Mouse (Mus musculus): ENCODE results near the gene Vgf. TPM values are rescaled to one million over a fixed set of nuclear protein-coding genes. Genes with fewer than 3 reads are reported as not detected.

Gene Vgf
- polyA plus RNA-seq, 1 experiment: 0.99 TPM

- no peak for TF ChIP-seq POLR2A (IDR thresholded peaks at IDR 0.05; ENCODE audit: low read depth, low read length)
- no peak for TF ChIP-seq CTCF (IDR thresholded peaks at IDR 0.05; ENCODE audit: extremely low read depth, insufficient read length, insufficient replicate concordance, low read depth, low read length)
- under 1% methylated on average over 67 of the region's 67 CpGs for WGBS
- Histone ChIP-seq H3K27ac (ENCODE audit: insufficient read depth, low read depth, low read length) (peak overlapping the region; percentile 75), H3K4me3 (ENCODE audit: low read depth, low read length) (peak overlapping the region; percentile 96), H3K27me3 (ENCODE audit: control insufficient read depth, insufficient read depth, low read length) (no peaks in the 10 kb centered on the region), H3K4me1 (ENCODE audit: control insufficient read depth, insufficient read depth, insufficient read length, low read length) (peaks cover 11% of the 10 kb centered on the region), H3K36me3 (ENCODE audit: control insufficient read depth, insufficient read depth, low read length) (peaks cover 17% of the 10 kb centered on the region)
Measured at GRCm38 (mm10) chr5:136987138-136987933, 38.9 kb upstream of the Vgf start.

GRCm38 (mm10) chr5:136987934-136988271 lies 38.3 kb upstream of the Vgf start, which contains the start of gene Znhit1:
Gene Znhit1, minus strand, starts transcription at chr5:136988021.
- Histone ChIP-seq H3K4me1 (ENCODE audit: control insufficient read depth, insufficient read depth, insufficient read length, low read length) (peaks cover 9% of the 10 kb centered on the region; the same call in 1 of the 2 replicates), H3K36me3 (ENCODE audit: control insufficient read depth, insufficient read depth, low read length) (peaks cover 18% of the 10 kb centered on the region), H3K4me3 (ENCODE audit: low read depth, low read length) (peak within 1 kb of the TSS; percentile 96), H3K27me3 (ENCODE audit: control insufficient read depth, insufficient read depth, low read length) (no peaks in the 10 kb centered on the region), H3K27ac (ENCODE audit: insufficient read depth, low read depth, low read length) (peak within 1 kb of the TSS; percentile 75)
- no peak for TF ChIP-seq CTCF (IDR thresholded peaks at IDR 0.05; ENCODE audit: extremely low read depth, insufficient read length, insufficient replicate concordance, low read depth, low read length)
- no peak for TF ChIP-seq POLR2A (IDR thresholded peaks at IDR 0.05; ENCODE audit: low read depth, low read length)
- 14% methylated on average over 12 of the region's 12 CpGs for WGBS

- Histone ChIP-seq H3K36me3 (ENCODE audit: control insufficient read depth, insufficient read depth, low read length) (peaks cover 19% of the 10 kb centered on the region), H3K4me3 (ENCODE audit: low read depth, low read length) (no peak overlapping the region), H3K27me3 (ENCODE audit: control insufficient read depth, insufficient read depth, low read length) (no peaks in the 10 kb centered on the region), H3K4me1 (ENCODE audit: control insufficient read depth, insufficient read depth, insufficient read length, low read length) (peaks cover 9% of the 10 kb centered on the region; the same call in 1 of the 2 replicates), H3K27ac (ENCODE audit: insufficient read depth, low read depth, low read length) (no peak overlapping the region)
- TF ChIP-seq POLR2A (IDR thresholded peaks at IDR 0.05; ENCODE audit: low read depth, low read length): no peak
- TF ChIP-seq CTCF (IDR thresholded peaks at IDR 0.05; ENCODE audit: extremely low read depth, insufficient read length, insufficient replicate concordance, low read depth, low read length): no peak
- WGBS: 57% methylated on average over 7 of the region's 7 CpGs
Measured at GRCm38 (mm10) chr5:136988420-136988819, 37.8 kb upstream of the Vgf start.

GRCm38 (mm10) chr5:136989801-136990200 lies 36.4 kb upstream of the Vgf start:
- TF ChIP-seq POLR2A (IDR thresholded peaks at IDR 0.05; ENCODE audit: low read depth, low read length) (no peak), CTCF (IDR thresholded peaks at IDR 0.05; ENCODE audit: extremely low read depth, insufficient read length, insufficient replicate concordance, low read depth, low read length) (no peak)
- peaks cover 23% of the 10 kb centered on the region for H3K36me3 ChIP-seq (ENCODE audit: control insufficient read depth, insufficient read depth, low read length)

GRCm38 (mm10) chr5:136999449-136999848 lies 26.7 kb upstream of the Vgf start:
- Histone ChIP-seq H3K36me3 (ENCODE audit: control insufficient read depth, insufficient read depth, low read length) (0 out of 2 replicates have a peak, but pooled peaks cover 6% of the 10 kb centered on the region), H3K4me3 (ENCODE audit: low read depth, low read length) (no peak overlapping the region), H3K27ac (ENCODE audit: insufficient read depth, low read depth, low read length) (no peak overlapping the region), H3K4me1 (ENCODE audit: control insufficient read depth, insufficient read depth, insufficient read length, low read length) (no peaks in the 10 kb centered on the region), H3K27me3 (ENCODE audit: control insufficient read depth, insufficient read depth, low read length) (no peaks in the 10 kb centered on the region)
- 50% methylated on average over 5 of the region's 5 CpGs for WGBS
- TF ChIP-seq CTCF (IDR thresholded peaks at IDR 0.05; ENCODE audit: extremely low read depth, insufficient read length, insufficient replicate concordance, low read depth, low read length): no peak
- no peak for TF ChIP-seq POLR2A (IDR thresholded peaks at IDR 0.05; ENCODE audit: low read depth, low read length)

More at GRCm38 (mm10) chr5:136989801-136990200, 36.4 kb upstream of the Vgf start:
- H3K4me3 ChIP-seq (ENCODE audit: low read depth, low read length): no peak overlapping the region
- WGBS: 90% methylated on average over 6 of the region's 6 CpGs
- H3K27ac ChIP-seq (ENCODE audit: insufficient read depth, low read depth, low read length): no peak overlapping the region
- peaks cover 6% of the 10 kb centered on the region; the same call in 1 of the 2 replicates for H3K4me1 ChIP-seq (ENCODE audit: control insufficient read depth, insufficient read depth, insufficient read length, low read length)
- no peaks in the 10 kb centered on the region for H3K27me3 ChIP-seq (ENCODE audit: control insufficient read depth, insufficient read depth, low read length)

- TF ChIP-seq POLR2A (IDR thresholded peaks at IDR 0.05; ENCODE audit: low read depth, low read length) (no peak), CTCF (IDR thresholded peaks at IDR 0.05; ENCODE audit: extremely low read depth, insufficient read length, insufficient replicate concordance, low read depth, low read length) (no peak)
- H3K4me3 ChIP-seq (ENCODE audit: low read depth, low read length): no peak overlapping the region
- no peak overlapping the region for H3K27ac ChIP-seq (ENCODE audit: insufficient read depth, low read depth, low read length)
- H3K27me3 ChIP-seq (ENCODE audit: control insufficient read depth, insufficient read depth, low read length): no peaks in the 10 kb centered on the region
- WGBS: 89% methylated on average over 2 of the region's 2 CpGs
- 0 out of 2 replicates have a peak, but pooled peaks cover 2% of the 10 kb centered on the region for H3K36me3 ChIP-seq (ENCODE audit: control insufficient read depth, insufficient read depth, low read length)
- H3K4me1 ChIP-seq (ENCODE audit: control insufficient read depth, insufficient read depth, insufficient read length, low read length): no peaks in the 10 kb centered on the region
Measured at GRCm38 (mm10) chr5:137000612-137001011, 25.6 kb upstream of the Vgf start.

- WGBS: 18% methylated on average over 8 of the region's 8 CpGs
- no peaks in the 10 kb centered on the region for H3K36me3 ChIP-seq (ENCODE audit: control insufficient read depth, insufficient read depth, low read length)
Measured at GRCm38 (mm10) chr5:137007276-137007675, 18.9 kb upstream of the Vgf start.

More at GRCm38 (mm10) chr5:137007276-137007675, 18.9 kb upstream of the Vgf start:
- H3K27ac ChIP-seq (ENCODE audit: insufficient read depth, low read depth, low read length): no peak overlapping the region
- no peaks in the 10 kb centered on the region; the same call in 1 of the 2 replicates for H3K27me3 ChIP-seq (ENCODE audit: control insufficient read depth, insufficient read depth, low read length)
- TF ChIP-seq CTCF (IDR thresholded peaks at IDR 0.05; ENCODE audit: extremely low read depth, insufficient read length, insufficient replicate concordance, low read depth, low read length) (no peak), POLR2A (IDR thresholded peaks at IDR 0.05; ENCODE audit: low read depth, low read length) (no peak)
- no peaks in the 10 kb centered on the region for H3K4me1 ChIP-seq (ENCODE audit: control insufficient read depth, insufficient read depth, insufficient read length, low read length)
- H3K4me3 ChIP-seq (ENCODE audit: low read depth, low read length): no peak overlapping the region

All from small intestine, adult 2 months (tissue).